Mouse (Mus musculus) kidney, adult 11 months (tissue): ENCODE data around the gene Dusp10.

Experiments
- DNase-seq: peaks from one replicate; pipeline ENCODE4 v3.0.0; 2022

Gene Dusp10

GRCm38 (mm10) chr1:184107448-184107847 is 94.3 kb downstream of the Dusp10 start:
- no peak for DNase-seq

- no peak for DNase-seq
These were observed 95.2 kb downstream of the Dusp10 start for GRCm38 (mm10) chr1:184108254-184108653.

GRCm38 (mm10) chr1:184117586-184117985 is 104.5 kb downstream of the Dusp10 start:
- no peak for DNase-seq

GRCm38 (mm10) chr1:184117991-184118390 is 104.9 kb downstream of the Dusp10 start:
- no peak for DNase-seq

- DNase-seq = no peak
These were observed 105.5 kb downstream of the Dusp10 start for GRCm38 (mm10) chr1:184118586-184118985.
